Mouse (Mus musculus): ENCODE data around the gene Slc38a8.

The Slc38a8 gene

GRCm38 (mm10) chr8:119501598-119501997, at the start of gene Slc38a8:
Gene Slc38a8, minus strand, starts transcription at chr8:119501698.
- no peak for DNase-seq (ENCODE audit: low spot score in 2 of 2)

- no peak for DNase-seq (ENCODE audit: low spot score in 2 of 2)
Observed at GRCm38 (mm10) chr8:119548560-119549113, 47.1 kb upstream of the Slc38a8 start.

- DNase-seq (ENCODE audit: low spot score in 2 of 2), result no peak
Observed at GRCm38 (mm10) chr8:119547019-119547691, 45.7 kb upstream of the Slc38a8 start.

GRCm38 (mm10) chr8:119545791-119546190, 44.3 kb upstream of the Slc38a8 start:
- DNase-seq (ENCODE audit: low spot score in 2 of 2), result no peak

GRCm38 (mm10) chr8:119545180-119545579, 43.7 kb upstream of the Slc38a8 start:
- no peak for DNase-seq (ENCODE audit: low spot score in 2 of 2)

- DNase-seq (ENCODE audit: low spot score in 2 of 2), result no peak
Observed at GRCm38 (mm10) chr8:119544606-119545005, 43.1 kb upstream of the Slc38a8 start.

- DNase-seq (ENCODE audit: low spot score in 2 of 2), result peak; percentile 17 to 35
Observed at GRCm38 (mm10) chr8:119531973-119532372, 30.5 kb upstream of the Slc38a8 start.

- no peak for DNase-seq (ENCODE audit: low spot score in 2 of 2)
Observed at GRCm38 (mm10) chr8:119531397-119531796, 29.9 kb upstream of the Slc38a8 start.

GRCm38 (mm10) chr8:119530937-119531336, 29.4 kb upstream of the Slc38a8 start:
- no peak for DNase-seq (ENCODE audit: low spot score in 2 of 2)

GRCm38 (mm10) chr8:119528762-119529161, 27.3 kb upstream of the Slc38a8 start:
- DNase-seq (ENCODE audit: low spot score in 2 of 2), result no peak

- DNase-seq (ENCODE audit: low spot score in 2 of 2), result no peak
Observed at GRCm38 (mm10) chr8:119520102-119520501, 18.6 kb upstream of the Slc38a8 start.

- no peak for DNase-seq (ENCODE audit: low spot score in 2 of 2)
Observed at GRCm38 (mm10) chr8:119516674-119517073, 15.2 kb upstream of the Slc38a8 start.

GRCm38 (mm10) chr8:119515767-119516166, 14.3 kb upstream of the Slc38a8 start:
- DNase-seq (ENCODE audit: low spot score in 2 of 2), result no peak

GRCm38 (mm10) chr8:119514940-119515339, 13.4 kb upstream of the Slc38a8 start:
- DNase-seq (ENCODE audit: low spot score in 2 of 2), result no peak

- DNase-seq (ENCODE audit: low spot score in 2 of 2), result no peak
Observed at GRCm38 (mm10) chr8:119513405-119513804, 11.9 kb upstream of the Slc38a8 start.

GRCm38 (mm10) chr8:119511722-119512121, 10.2 kb upstream of the Slc38a8 start:
- no peak for DNase-seq (ENCODE audit: low spot score in 2 of 2)

- DNase-seq (ENCODE audit: low spot score in 2 of 2), result no peak
Observed at GRCm38 (mm10) chr8:119510471-119510870, 9.0 kb upstream of the Slc38a8 start.

- no peak for DNase-seq (ENCODE audit: low spot score in 2 of 2)
Observed at GRCm38 (mm10) chr8:119506106-119506505, 4.6 kb upstream of the Slc38a8 start.

- DNase-seq (ENCODE audit: low spot score in 2 of 2), result no peak
Observed at GRCm38 (mm10) chr8:119505488-119505887, 4.0 kb upstream of the Slc38a8 start.

- no peak for DNase-seq (ENCODE audit: low spot score in 2 of 2)
Observed at GRCm38 (mm10) chr8:119503191-119503767, 1.8 kb upstream of the Slc38a8 start.

GRCm38 (mm10) chr8:119502111-119502510, 613 bp upstream of the Slc38a8 start:
- no peak for DNase-seq (ENCODE audit: low spot score in 2 of 2)

- DNase-seq (ENCODE audit: low spot score in 2 of 2), result no peak
Observed at GRCm38 (mm10) chr8:119499836-119500235, 1.7 kb downstream of the Slc38a8 start.

GRCm38 (mm10) chr8:119496848-119497247, 4.7 kb downstream of the Slc38a8 start:
- DNase-seq (ENCODE audit: low spot score in 2 of 2), result peak in 1 of 2 experiments; percentile 31

Data from frontal cortex, postnatal 25 days (tissue).